Mouse (Mus musculus): ENCODE results near the gene Lrrc8b. TPM values are rescaled to one million over a fixed set of nuclear protein-coding genes. Genes with fewer than 3 reads are reported as not detected.
A peak's percentile ranks its signal among the peaks of the same experiment; 100 is the strongest.

The Lrrc8b gene
- polyA plus RNA-seq, 1 experiment from 2014 or later: 7.7 TPM

GRCm38 (mm10) chr5:105526107-105526645 lies 110.6 kb downstream of the Lrrc8b start:
- Histone ChIP-seq H3K9ac (no peak overlapping the region), H3K36me3 (no peaks in the 10 kb centered on the region), H3K9me3 (no peaks in the 10 kb centered on the region), H3K4me1 (0 out of 2 replicates have a peak, but pooled peaks cover 3% of the 10 kb centered on the region), H3K4me3 (replicated peaks) (no peak overlapping the region), H3K27ac (no peak overlapping the region), H3K4me2 (no peak overlapping the region), H3K27me3 (replicated peaks) (no peaks in the 10 kb centered on the region)
- WGBS: 92% methylated on average over 4 of the region's 4 CpGs
- no peak for ATAC-seq (ENCODE audit: insufficient read depth, low FRiP score, low read depth)

DNA sequence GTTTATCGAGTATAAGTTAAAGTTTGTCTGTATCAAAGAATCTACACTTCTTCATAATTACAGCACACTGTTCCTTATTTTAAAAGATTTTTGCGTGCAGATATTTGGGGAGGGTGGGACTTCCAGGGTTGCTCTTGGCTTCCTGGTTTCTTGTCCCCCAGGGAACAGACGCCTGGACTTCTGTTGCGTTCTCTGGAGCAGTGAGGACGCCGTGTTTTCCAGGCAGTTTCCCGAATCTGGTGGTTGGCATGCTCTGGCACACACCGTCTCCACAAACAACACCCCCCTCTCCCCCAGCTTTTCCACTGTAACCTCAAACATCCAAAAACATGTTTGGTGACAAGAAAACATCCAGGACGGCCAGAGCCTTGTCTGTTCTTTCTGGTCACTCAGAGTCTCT lies 111.2 kb downstream of the Lrrc8b start:
- H3K27me3 ChIP-seq (replicated peaks): no peaks in the 10 kb centered on the region
- no peaks in the 10 kb centered on the region for H3K36me3 ChIP-seq
- H3K9me3 ChIP-seq: no peaks in the 10 kb centered on the region
- 0 out of 2 replicates have a peak, but pooled peaks cover 3% of the 10 kb centered on the region for H3K4me1 ChIP-seq
- no peak overlapping the region for H3K4me3 ChIP-seq (replicated peaks)
- WGBS: 83% methylated on average over 9 of the region's 9 CpGs
- no peak overlapping the region for H3K4me2 ChIP-seq
- no peak overlapping the region for H3K27ac ChIP-seq
- no peak overlapping the region for H3K9ac ChIP-seq
- no peak for ATAC-seq (ENCODE audit: insufficient read depth, low FRiP score, low read depth)

DNA sequence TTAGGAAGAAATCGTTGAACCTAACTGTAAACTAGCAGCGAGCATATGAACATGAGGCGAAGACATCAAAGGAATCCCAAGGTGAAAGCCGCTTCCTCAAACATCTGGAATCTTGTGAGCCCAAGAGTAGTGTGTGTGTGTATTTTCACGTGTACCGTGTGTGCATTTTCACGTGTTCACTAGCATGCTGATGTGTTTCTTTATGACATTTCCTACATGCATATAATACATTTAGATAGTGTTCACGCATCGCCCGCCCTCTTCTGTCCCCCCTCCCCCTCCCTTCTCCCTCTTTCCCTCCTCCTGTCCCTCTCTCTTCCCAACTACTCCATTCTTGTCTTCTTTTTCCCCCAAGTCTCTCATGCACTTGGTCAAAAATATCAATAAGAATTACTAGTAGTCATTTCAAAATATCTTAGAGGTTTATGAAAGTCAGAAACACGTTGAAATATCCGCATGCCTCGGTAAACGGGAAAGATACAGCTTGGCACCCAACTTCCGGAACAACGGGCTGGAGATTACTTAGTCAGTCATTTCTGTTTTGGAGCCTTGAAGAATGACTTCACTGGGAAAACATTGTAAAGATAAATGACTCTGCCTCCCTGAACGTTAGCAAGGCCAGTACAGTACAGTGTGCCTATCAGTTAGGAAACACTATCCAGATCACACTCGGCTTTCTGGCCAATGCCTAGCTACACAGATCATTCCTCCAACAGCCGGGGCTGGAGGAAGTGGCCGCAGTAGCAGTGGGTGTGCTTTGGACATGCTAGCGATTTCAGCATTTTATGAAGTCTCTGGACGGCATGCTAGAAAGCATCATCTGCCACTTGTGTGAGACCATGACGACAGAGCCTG lies 112.1 kb downstream of the Lrrc8b start:
- Histone ChIP-seq H3K27ac (no peak overlapping the region), H3K27me3 (replicated peaks) (no peaks in the 10 kb centered on the region), H3K4me1 (0 out of 2 replicates have a peak, but pooled peaks cover 3% of the 10 kb centered on the region), H3K9ac (no peak overlapping the region), H3K4me3 (replicated peaks) (no peak overlapping the region), H3K9me3 (no peaks in the 10 kb centered on the region), H3K36me3 (no peaks in the 10 kb centered on the region), H3K4me2 (no peak overlapping the region)
- WGBS: 72% methylated on average over 23 of the region's 23 CpGs
- ATAC-seq (ENCODE audit: insufficient read depth, low FRiP score, low read depth): peak; percentile 73

DNA sequence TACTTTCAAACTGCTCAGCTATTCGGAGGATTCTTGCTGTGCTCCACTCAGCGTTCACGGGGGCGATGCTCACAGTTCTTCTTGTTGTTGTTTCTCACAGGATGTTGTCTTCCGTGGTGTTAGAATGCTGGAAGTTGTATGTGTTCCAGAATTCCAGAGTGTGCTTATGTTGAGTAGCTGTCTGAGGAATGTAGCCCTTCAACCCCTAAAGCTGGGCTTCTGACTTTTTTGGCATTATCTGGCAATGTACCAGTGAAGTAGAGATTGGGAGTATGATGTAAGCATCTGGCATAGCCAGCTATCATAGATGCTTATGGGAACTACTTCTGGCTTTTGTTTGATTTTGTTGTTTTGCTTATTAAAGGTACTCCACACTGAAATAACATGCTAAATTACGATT lies 115.0 kb downstream of the Lrrc8b start:
- H3K9ac ChIP-seq: no peak overlapping the region

DNA sequence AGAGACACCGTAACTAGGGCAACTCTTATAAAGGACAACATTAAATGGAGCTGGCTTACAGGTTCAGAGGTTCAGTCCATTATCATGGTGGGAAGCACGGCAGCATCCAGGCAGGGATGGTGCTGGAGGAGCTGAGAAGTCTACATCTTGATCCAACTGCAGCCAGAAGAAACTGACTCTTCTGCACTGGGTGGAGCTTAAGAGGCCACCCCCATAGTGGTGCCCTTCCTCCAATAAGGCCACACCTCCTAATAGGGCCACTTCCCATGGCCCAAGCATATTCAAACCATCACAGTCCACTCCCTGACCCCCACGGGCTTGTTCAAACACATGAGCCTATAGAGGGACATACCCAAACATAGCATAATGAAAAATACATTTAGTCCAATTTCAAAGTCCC lies 119.6 kb downstream of the Lrrc8b start:
- no peak overlapping the region for H3K4me3 ChIP-seq (replicated peaks)
- H3K27me3 ChIP-seq (replicated peaks): no peaks in the 10 kb centered on the region
- ATAC-seq (ENCODE audit: insufficient read depth, low FRiP score, low read depth): no peak
- no peaks in the 10 kb centered on the region for H3K9me3 ChIP-seq
- no peak overlapping the region for H3K4me2 ChIP-seq
- no peaks in the 10 kb centered on the region for H3K36me3 ChIP-seq
- 97% methylated on average over 3 of the region's 3 CpGs for WGBS
- no peak overlapping the region for H3K27ac ChIP-seq
- no peak overlapping the region for H3K9ac ChIP-seq
- H3K4me1 ChIP-seq: 0 out of 2 replicates have a peak, but pooled peaks cover 3% of the 10 kb centered on the region

More for the DNA sequence above, 115.0 kb downstream of the Lrrc8b start:
- H3K4me2 ChIP-seq: no peak overlapping the region
- no peak overlapping the region for H3K4me3 ChIP-seq (replicated peaks)
- no peaks in the 10 kb centered on the region for H3K9me3 ChIP-seq
- no peaks in the 10 kb centered on the region for H3K27me3 ChIP-seq (replicated peaks)
- WGBS: 67% methylated on average over 6 of the region's 6 CpGs
- no peak overlapping the region for H3K27ac ChIP-seq
- H3K4me1 ChIP-seq: 0 out of 2 replicates have a peak, but pooled peaks cover 3% of the 10 kb centered on the region
- no peaks in the 10 kb centered on the region for H3K36me3 ChIP-seq
- no peak for ATAC-seq (ENCODE audit: insufficient read depth, low FRiP score, low read depth)

DNA sequence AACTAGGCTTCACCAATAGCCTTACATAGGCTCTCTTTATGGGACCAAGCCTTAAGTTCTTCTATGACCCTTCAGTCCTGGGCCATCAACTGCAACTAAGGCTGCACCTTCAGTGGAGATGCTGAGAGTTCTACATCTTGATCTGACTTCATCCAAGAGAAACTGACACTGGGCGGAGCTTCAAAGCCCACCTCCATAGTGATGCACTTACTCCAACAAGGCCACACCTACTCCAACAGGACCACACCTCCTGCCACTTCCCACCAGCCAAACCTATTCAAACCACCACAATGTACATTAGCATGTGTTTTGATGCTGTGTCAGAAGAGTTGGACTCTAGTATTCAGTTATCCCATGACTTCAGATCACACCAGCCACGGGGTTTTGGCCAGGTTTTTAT lies 120.6 kb downstream of the Lrrc8b start:
- no peak overlapping the region for H3K27ac ChIP-seq
- no peaks in the 10 kb centered on the region for H3K36me3 ChIP-seq
- no peak overlapping the region for H3K4me2 ChIP-seq
- no peak overlapping the region for H3K4me3 ChIP-seq (replicated peaks)
- 0 out of 2 replicates have a peak, but pooled peaks cover under 1% of the 10 kb centered on the region for H3K4me1 ChIP-seq
- H3K27me3 ChIP-seq (replicated peaks): no peaks in the 10 kb centered on the region
- WGBS: 91% methylated on average over 2 of the region's 2 CpGs
- no peaks in the 10 kb centered on the region for H3K9me3 ChIP-seq
- H3K9ac ChIP-seq: no peak overlapping the region
- ATAC-seq (ENCODE audit: insufficient read depth, low FRiP score, low read depth): no peak

DNA sequence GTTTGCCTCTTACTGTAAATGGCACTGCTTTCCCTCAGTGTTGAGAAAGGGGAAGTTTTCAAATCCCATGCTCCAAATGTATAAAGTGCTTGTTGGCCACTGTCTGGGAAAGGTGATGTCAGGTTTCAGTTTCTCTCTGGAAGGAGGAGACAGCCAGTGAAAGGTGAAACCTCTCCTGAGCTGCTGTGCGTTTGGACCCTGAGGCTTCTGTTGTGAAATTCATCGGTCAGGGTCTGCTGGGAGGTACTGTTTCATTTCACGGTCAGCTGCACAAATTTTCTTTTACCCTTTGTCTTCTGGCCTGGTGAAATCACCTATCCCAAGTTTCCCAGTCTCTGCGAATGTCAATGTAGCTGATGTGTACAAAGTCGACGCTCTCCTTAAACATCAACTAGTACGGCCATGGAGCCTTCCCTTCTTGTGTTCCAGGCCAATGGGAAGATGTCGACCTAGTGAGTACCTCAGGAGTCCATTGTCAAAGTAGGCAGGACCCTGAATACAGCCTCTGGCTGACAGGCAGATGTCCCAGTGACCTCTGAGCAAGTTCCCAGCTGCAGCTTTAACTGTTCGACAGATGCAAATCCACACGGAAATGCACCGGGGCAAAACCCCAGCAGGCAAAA lies 121.6 kb downstream of the Lrrc8b start:
- H3K4me2 ChIP-seq: no peak overlapping the region
- 79% methylated on average over 11 of the region's 11 CpGs for WGBS
- no peak overlapping the region for H3K4me3 ChIP-seq (replicated peaks)
- no peaks in the 10 kb centered on the region for H3K9me3 ChIP-seq
- no peak for ATAC-seq (ENCODE audit: insufficient read depth, low FRiP score, low read depth)
- no peaks in the 10 kb centered on the region for H3K36me3 ChIP-seq
- H3K4me1 ChIP-seq: no peaks in the 10 kb centered on the region
- no peaks in the 10 kb centered on the region for H3K27me3 ChIP-seq (replicated peaks)
- no peak overlapping the region for H3K27ac ChIP-seq
- no peak overlapping the region for H3K9ac ChIP-seq

Other genes starting within 250 kb of the Lrrc8b start
- 0.08 and 0.53 TPM in 2 replicates for gene Gbp10, start 176.2 kb upstream of the Lrrc8b start, polyA plus RNA-seq (2015; fragmentation: Nextera tagmentation; extraction: Ambion mirVana)
- gene Gm43302, start 122.1 kb upstream of the Lrrc8b start, polyA plus RNA-seq (2015; fragmentation: Nextera tagmentation; extraction: Ambion mirVana): not detected in 2 replicates
- gene Gbp6, start 122.1 kb upstream of the Lrrc8b start, polyA plus RNA-seq (2015; fragmentation: Nextera tagmentation; extraction: Ambion mirVana): 1.9 and 2.4 TPM in 2 replicates
- 17.8 and 18.6 TPM in 2 replicates for gene Lrrc8c, start 103.6 kb downstream of the Lrrc8b start, polyA plus RNA-seq (2015; fragmentation: Nextera tagmentation; extraction: Ambion mirVana)

Measured in stomach, embryonic 15.5 days (tissue).